Mouse (Mus musculus): Measurements from ENCODE around the gene Hdac8. TPM values are rescaled to one million over a fixed set of nuclear protein-coding genes. Genes with fewer than 3 reads are reported as not detected.

The Hdac8 gene
- polyA plus RNA-seq, 1 experiment from 2014 or later = 4.2 TPM

Small RNAs within 50 kb of the gene (microRNA-seq; reads per million reads assigned to microRNA genes)
- not detected for gene Gm26318 (ENCODE audit: borderline number of aligned reads)

Other genes with a start within 250 kb of the Hdac8 start
- 7.4 and 8.1 TPM in 2 replicates for gene Phka1, start 138.9 kb upstream of the Hdac8 start, polyA plus RNA-seq (2014; fragmentation: Nextera tagmentation; extraction: Ambion mirVana)
- gene Gm3880, start 181.6 kb upstream of the Hdac8 start, polyA plus RNA-seq (2014; fragmentation: Nextera tagmentation; extraction: Ambion mirVana) = not detected in 2 replicates
- gene Gm9112, start 202.3 kb upstream of the Hdac8 start, polyA plus RNA-seq (2014; fragmentation: Nextera tagmentation; extraction: Ambion mirVana) = not detected in 2 replicates
- not detected in 2 replicates for gene Dmrtc1b, start 202.5 kb upstream of the Hdac8 start, polyA plus RNA-seq (2014; fragmentation: Nextera tagmentation; extraction: Ambion mirVana)